Mouse (Mus musculus) G1E (cell line): ENCODE measurements around the gene Xaf1. TPM values are rescaled to one million over a fixed set of nuclear protein-coding genes. Genes with fewer than 3 reads are reported as not detected.

Experiments used
- ATAC-seq: 2 replicates; pipeline ENCODE4 v1.8.0; 2016; ENCODE audit warnings: mild to moderate bottlenecking; ENCODE audit not compliant: insufficient number of reproducible peaks, poor library complexity, low FRiP score, severe bottlenecking; ENCODE audit errors: extremely low read depth
- DNase-seq: peaks from one replicate; pipeline ENCODE4 v3.0.0; 2012; ENCODE audit warnings: low spot score
- H3K27me3 ChIP-seq: 2 replicates; pipeline ENCODE4 v1.6.1; 2012; ENCODE audit warnings: mild to moderate bottlenecking, low read length, inconsistent platforms; ENCODE audit not compliant: insufficient read depth
- H3K36me3 ChIP-seq: replicated peaks from 2 replicates; pipeline ENCODE3; 2012; ENCODE audit warnings: mild to moderate bottlenecking, inconsistent platforms
- H3K4me1 ChIP-seq: 2 replicates; pipeline ENCODE4 v1.6.1; 2012; ENCODE audit warnings: low read depth, low read length, inconsistent platforms, mixed read lengths; ENCODE audit not compliant: insufficient read depth
- H3K4me3 ChIP-seq: 2 replicates; pipeline ENCODE4 v1.5.1; 2012; ENCODE audit warnings: low read depth, mild to moderate bottlenecking, inconsistent platforms, low read length, moderate library complexity, mixed read lengths
- H3K9me3 ChIP-seq: replicated peaks from 2 replicates; pipeline ENCODE4 v1.6.1; 2012; ENCODE audit warnings: inconsistent platforms
- CTCF ChIP-seq: IDR thresholded peaks from 2 replicates; pipeline ENCODE4 v1.5.1; 2012; ENCODE audit warnings: low read depth, low read length, inconsistent platforms, mixed read lengths
- GATA1 ChIP-seq: IDR thresholded peaks from 2 replicates; pipeline ENCODE4 v1.6.1; 2012; ENCODE audit warnings: borderline replicate concordance, low read length, inconsistent platforms, mixed read lengths
- GATA2 ChIP-seq: IDR thresholded peaks from 2 replicates; pipeline ENCODE4 v1.6.1; 2012; ENCODE audit warnings: low read depth, low read length, inconsistent platforms, borderline replicate concordance
- POLR2AphosphoS5 ChIP-seq: IDR thresholded peaks from 2 replicates; pipeline ENCODE4 v1.6.1; 2012; ENCODE audit warnings: low read depth, low read length, inconsistent platforms; ENCODE audit not compliant: insufficient replicate concordance
- TAL1 ChIP-seq: conservative IDR thresholded peaks from 2 replicates; pipeline ENCODE4 v1.6.1; 2012; ENCODE audit warnings: low read depth, low read length, inconsistent platforms, mixed read lengths
- polyA plus RNA-seq: library from polyadenylated mRNA; stranded (reverse); fragments of >175 nt; gene quantifications from 2 replicates; pipeline ENCODE4 v1.2.3, GENCODE M21; 2012
- total RNA-seq, 2 experiments: library from RNA; stranded (forward) in 1 of 2; stranded (reverse) in 1 of 2; fragments of 200-1000 nt in 1 of 2; fragments of >200 nt in 1 of 2; fragmentation: Nextera tagmentation in 1 of 2; gene quantifications; 2 replicates each; pipeline ENCODE4 v1.2.3; 2014 to 2017

The Xaf1 gene
- total and polyA plus RNA-seq, 3 experiments: 0.02 to 2.0 (median 0.30) TPM

DNA sequence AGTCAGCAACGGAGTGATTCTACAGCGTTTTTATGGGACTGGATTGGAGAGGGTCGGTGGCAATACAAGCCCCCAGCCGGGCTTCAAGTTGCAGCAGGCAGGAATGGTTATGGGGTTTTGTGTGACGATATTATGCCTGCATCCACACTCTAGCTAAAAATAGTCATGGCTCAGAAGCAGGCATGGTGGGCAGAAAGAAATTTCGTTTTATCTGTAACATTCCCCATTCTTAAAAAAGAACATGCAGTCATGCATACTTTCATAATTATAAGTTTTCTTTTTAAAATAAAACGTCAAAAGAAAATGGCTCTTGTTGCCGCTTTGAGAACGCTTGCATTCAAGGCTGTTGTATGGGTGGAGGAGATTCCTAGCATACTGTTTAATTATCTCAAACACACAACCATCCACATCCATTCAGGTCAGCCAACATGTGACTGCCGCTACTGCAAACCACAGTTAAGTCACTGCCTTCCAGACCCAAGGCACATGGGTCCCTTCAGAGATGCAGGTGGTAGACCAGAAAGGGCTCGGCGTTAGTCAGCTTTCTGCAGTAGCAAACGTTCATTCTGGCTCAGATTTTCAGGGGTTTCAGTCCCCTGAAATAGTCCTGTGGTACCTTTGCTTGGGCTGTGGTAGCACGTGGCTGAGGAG is 16.8 kb upstream of the Xaf1 start:
- peaks cover 7% of the 10 kb centered on the region for H3K27me3 ChIP-seq
- no peak overlapping the region for H3K4me3 ChIP-seq
- H3K36me3 ChIP-seq: no peaks in the 10 kb centered on the region
- no peaks in the 10 kb centered on the region for H3K4me1 ChIP-seq
- DNase-seq (no peak), ATAC-seq (no peak)
- no peak for TF ChIP-seq CTCF
- TF ChIP-seq TAL1: no peak
- TF ChIP-seq GATA2: no peak
- TF ChIP-seq GATA1: no peak
- TF ChIP-seq POLR2AphosphoS5: no peak
- H3K9me3 ChIP-seq: no peaks in the 10 kb centered on the region

GRCm38 (mm10) chr11:72285971-72286480 is 15.4 kb upstream of the Xaf1 start:
- no peak for TF ChIP-seq CTCF
- TF ChIP-seq GATA1: no peak
- no peak for TF ChIP-seq TAL1
- no peak for TF ChIP-seq GATA2
- no peak for TF ChIP-seq POLR2AphosphoS5
- no peak for DNase-seq

GRCm38 (mm10) chr11:72286651-72287050 is 14.8 kb upstream of the Xaf1 start:
- H3K27me3 ChIP-seq: peaks cover 3% of the 10 kb centered on the region; the same call in 1 of the 2 replicates
- ATAC-seq (no peak), DNase-seq (no peak)
- no peak overlapping the region for H3K4me3 ChIP-seq
- H3K36me3 ChIP-seq: no peaks in the 10 kb centered on the region
- H3K9me3 ChIP-seq: no peaks in the 10 kb centered on the region
- TF ChIP-seq GATA1: no peak
- no peak for TF ChIP-seq TAL1
- TF ChIP-seq CTCF: no peak
- TF ChIP-seq GATA2: no peak
- no peak for TF ChIP-seq POLR2AphosphoS5
- H3K4me1 ChIP-seq: no peaks in the 10 kb centered on the region

More at GRCm38 (mm10) chr11:72285971-72286480, 15.4 kb upstream of the Xaf1 start:
- Histone ChIP-seq H3K9me3 (no peaks in the 10 kb centered on the region), H3K4me1 (no peaks in the 10 kb centered on the region), H3K4me3 (no peak overlapping the region), H3K27me3 (peaks cover 4% of the 10 kb centered on the region; the same call in 1 of the 2 replicates), H3K36me3 (no peaks in the 10 kb centered on the region)
- no peak for ATAC-seq

DNA sequence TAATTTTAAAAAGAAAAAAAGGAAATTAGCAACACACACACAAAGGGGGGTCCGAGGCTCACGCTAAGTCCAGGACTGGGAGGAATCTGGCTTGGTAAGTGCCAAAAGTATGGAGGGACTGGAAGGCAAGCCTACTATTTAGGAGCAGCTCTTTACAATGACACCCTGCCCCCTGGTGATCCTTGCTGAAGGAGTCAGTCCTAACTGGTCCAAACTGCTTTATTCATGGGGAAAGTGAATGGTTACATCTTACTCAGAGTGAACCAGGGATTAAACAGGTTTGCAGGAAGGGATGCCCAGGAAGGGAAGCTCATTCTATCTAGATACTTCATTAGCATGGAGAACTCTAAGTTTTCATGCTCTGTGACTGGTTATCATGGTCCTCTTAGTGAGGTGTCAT is 14.3 kb upstream of the Xaf1 start:
- Histone ChIP-seq H3K4me3 (no peak overlapping the region), H3K4me1 (no peaks in the 10 kb centered on the region), H3K36me3 (no peaks in the 10 kb centered on the region), H3K9me3 (no peaks in the 10 kb centered on the region), H3K27me3 (peaks cover 3% of the 10 kb centered on the region; the same call in 1 of the 2 replicates)
- ATAC-seq (no peak), DNase-seq (no peak)
- no peak for TF ChIP-seq POLR2AphosphoS5
- TF ChIP-seq TAL1: no peak
- no peak for TF ChIP-seq GATA2
- no peak for TF ChIP-seq GATA1
- TF ChIP-seq CTCF: no peak

GRCm38 (mm10) chr11:72287543-72287942 is 13.9 kb upstream of the Xaf1 start:
- TF ChIP-seq TAL1 (no peak), GATA2 (no peak), GATA1 (no peak), POLR2AphosphoS5 (no peak), CTCF (no peak)
- H3K4me3 ChIP-seq: no peak overlapping the region
- H3K4me1 ChIP-seq: no peaks in the 10 kb centered on the region
- H3K27me3 ChIP-seq: peaks cover 3% of the 10 kb centered on the region; the same call in 1 of the 2 replicates
- ATAC-seq (no peak), DNase-seq (no peak)
- no peaks in the 10 kb centered on the region for H3K36me3 ChIP-seq
- no peaks in the 10 kb centered on the region for H3K9me3 ChIP-seq

DNA sequence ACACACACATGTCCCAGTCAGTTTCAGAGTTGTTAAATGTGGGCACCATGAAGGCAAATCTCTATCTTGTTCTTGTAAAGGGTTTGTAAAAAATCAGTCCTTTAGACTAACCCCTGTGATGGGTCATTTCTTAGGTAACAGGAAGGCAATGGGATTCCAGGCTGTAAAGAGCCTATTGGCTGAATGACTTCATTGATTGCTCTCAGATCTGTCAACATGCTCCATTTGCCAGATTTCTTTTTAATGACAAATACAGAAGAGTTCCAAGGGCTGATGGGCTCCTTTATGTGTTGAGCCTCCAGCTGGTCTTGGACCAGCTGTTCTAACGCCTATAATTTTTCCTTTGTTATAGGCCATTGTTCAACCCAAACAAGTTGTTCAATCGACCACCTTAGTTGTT is 8.3 kb upstream of the Xaf1 start:
- H3K36me3 ChIP-seq: no peaks in the 10 kb centered on the region
- DNase-seq: no peak
- no peaks in the 10 kb centered on the region for H3K27me3 ChIP-seq
- no peak overlapping the region for H3K4me3 ChIP-seq
- no peaks in the 10 kb centered on the region for H3K4me1 ChIP-seq
- ATAC-seq: no peak
- TF ChIP-seq CTCF (no peak), GATA2 (no peak), GATA1 (no peak), TAL1 (no peak), POLR2AphosphoS5 (no peak)
- H3K9me3 ChIP-seq: no peaks in the 10 kb centered on the region
